Mouse (Mus musculus) regulatory T cell (primary cell): Measurements from ENCODE around the gene Fam213b.

Experiments used
- in situ Hi-C: fragments of 300-600 bp; cut with MboI, MseI; formaldehyde crosslinking; loops from one replicate; pipeline ENCODE4 v1.15.1; 2025; ENCODE audit warnings: high pct_unique_total_duplicates

Fam213b gene

DNA sequence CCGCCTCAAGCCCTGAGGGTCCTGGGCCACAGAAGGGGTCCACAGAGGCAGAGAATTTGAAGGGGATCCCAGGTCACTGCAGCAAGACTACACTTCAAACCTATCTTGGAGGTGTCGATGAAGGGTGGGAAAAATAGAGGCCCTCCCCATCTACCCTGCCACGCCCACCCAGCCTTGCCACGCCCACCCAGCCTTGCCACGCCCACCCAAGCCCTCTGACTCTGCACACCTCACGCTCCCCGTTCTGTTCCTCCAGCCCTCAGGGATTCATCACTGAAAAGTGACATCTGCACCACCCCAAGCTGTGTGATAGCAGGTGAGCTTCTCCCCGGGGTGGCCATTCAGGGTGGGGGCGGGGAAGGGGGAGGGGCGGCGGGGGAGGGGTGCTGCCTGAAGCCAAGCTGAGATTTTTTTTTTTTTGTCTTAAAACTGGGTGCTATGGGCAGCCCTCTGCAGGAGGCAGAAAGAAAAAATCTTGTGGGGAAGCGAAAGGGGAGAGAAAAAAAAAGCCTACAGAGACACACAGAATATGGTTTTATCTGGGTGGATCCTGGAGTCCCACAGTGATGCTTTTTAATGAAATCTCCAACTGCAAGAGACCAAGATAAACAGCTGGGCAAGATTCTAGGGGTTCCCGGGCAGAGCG, 16.8 kb downstream of the Fam213b start:
- in situ Hi-C loops = loop anchor here (5.0 kb wide), 1 partner anchor 60 kb away; no protein-coding TSS in a partner anchor

DNA sequence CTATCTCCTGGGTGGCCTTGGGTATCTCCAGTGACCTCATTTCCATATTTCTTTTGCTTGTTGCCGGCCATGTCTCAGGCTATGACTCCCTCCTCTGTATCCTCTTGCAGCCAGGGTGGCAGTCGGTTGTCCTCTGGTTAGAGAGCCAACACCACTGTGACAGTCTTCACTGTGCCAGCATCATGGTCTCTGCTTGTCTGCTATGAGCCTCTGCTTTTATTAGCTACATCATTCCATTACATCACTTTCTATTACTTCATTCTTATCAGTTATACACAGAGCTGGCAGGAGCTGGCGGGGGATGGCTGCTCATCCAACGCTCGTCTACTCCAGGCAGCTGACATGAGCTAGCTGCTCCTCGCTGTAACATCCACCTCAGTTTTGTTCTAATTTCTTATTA, 18.2 kb downstream of the Fam213b start:
- in situ Hi-C loops = loop anchor here (5.0 kb wide), 1 partner anchor 62 kb away; no protein-coding TSS in a partner anchor

DNA sequence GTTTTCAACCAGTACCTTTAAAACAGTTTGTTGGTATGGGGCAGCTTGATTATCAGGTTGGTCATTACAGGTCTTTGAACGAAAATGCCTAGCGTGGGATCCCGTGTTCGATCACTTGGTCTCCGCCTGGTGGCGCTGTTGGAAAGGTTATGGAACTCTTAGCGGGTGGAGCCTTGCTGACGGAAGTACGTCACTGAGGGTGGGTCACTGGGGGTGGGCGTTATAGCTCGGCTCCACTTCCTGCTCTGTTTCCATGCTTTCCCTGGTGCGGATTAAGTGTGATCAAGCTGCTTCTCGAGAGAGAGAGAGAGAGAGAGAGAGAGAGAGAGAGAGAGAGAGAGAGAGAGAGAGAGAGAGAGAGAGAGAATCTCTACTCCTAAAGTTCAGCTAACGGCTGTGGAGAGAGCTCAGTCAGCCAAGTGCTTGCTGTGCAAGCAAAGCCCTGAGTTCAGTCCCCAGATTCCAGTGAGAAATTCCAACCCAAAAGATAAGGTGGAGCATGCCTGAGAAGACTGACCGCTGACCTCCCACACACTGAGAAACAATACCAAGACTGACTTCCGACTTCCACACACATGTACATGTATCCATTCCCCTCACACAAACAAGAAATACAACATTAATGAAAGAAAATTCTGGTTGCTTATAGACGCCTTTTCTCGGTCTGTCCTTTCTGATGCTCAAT, 20.9 kb downstream of the Fam213b start:
- in situ Hi-C loops = no loop called here

- in situ Hi-C loops = loop anchor here (5.0 kb wide), 1 partner anchor 56 kb away; no protein-coding TSS in a partner anchor
Observed at GRCm38 (mm10) chr4:154873186-154873585, 25.7 kb downstream of the Fam213b start.

DNA sequence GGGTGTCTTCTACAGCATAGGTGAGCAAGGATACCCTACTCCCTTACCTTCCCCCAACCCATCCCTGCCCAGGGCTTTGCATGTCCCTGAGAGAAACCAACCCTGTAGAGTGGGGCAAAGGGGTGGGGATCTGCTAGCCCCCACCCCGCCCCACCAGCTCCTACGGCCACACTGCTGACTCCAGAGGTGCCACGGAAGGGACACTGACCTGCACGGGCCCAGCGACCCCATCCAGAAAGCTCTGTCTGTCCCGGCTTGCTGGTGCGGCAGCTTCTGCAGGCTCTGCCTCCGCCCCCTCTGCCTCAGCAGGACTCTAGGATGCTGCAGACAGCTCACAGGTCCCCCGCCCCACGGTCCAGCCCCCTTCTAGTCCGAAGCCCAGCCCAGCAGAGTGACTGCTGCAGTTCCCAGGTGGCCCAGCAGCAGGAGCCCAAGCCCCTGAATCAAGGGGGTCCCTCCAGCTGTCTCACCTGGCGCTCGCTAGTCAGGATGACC, 27.1 kb downstream of the Fam213b start:
- in situ Hi-C loops = loop anchor here (5.0 kb wide), 1 partner anchor 55 kb away; no protein-coding TSS in a partner anchor

DNA sequence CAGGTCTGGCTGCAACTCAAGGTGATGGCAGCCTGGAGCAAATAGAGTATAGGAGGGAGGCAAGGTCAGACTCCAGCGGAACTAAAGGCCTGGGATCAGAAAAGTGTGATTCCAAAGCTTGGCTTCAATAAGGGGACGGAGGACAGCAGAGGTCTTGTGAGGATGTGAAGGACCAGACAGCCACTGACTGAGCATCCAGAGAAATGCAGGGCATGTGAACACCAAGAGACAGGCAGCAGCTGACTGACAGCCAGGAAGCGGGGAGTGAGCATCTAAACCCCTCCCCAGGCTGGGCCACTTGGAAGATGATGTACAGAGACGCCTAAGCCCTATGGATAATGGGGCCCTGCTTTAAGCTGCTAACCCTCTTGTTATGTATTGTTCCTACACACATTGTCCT, 28.2 kb downstream of the Fam213b start:
- in situ Hi-C loops = loop anchor here (5.0 kb wide), 1 partner anchor 53 kb away; no protein-coding TSS in a partner anchor

- in situ Hi-C loops = loop anchor here (5.0 kb wide), 1 partner anchor 193 kb away; no protein-coding TSS in a partner anchor
Observed at GRCm38 (mm10) chr4:154869440-154869839, 29.5 kb downstream of the Fam213b start, which contains the start of gene Mmel1. Mmel1 (plus strand) TSS chr4:154869585.

DNA sequence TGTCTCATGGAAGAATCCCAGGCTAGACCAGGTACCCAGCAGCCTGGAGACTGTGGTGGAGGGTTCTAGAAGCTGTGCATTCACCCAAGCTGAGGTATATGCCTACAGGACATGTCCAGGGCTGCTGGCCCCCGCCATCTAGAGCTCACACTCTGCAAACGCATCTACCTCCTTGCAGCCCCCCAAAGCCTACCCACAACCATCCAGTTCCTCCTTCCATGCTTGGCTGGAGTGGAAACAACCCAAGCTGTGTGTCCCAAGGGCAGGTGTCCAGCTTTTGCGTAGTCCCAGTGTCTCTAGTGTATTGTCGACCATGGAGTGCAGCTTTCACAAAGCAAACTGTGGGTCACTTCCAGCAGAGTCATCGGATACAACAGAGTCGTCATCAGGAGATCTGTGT, 31.7 kb downstream of the Fam213b start:
- in situ Hi-C loops = loop anchor here (5.0 kb wide), 1 partner anchor 195 kb away; no protein-coding TSS in a partner anchor

GRCm38 (mm10) chr4:154866391-154866790, 32.5 kb downstream of the Fam213b start:
- in situ Hi-C loops = loop anchor here (5.0 kb wide), 1 partner anchor 196 kb away; no protein-coding TSS in a partner anchor

- in situ Hi-C loops = loop anchor here (5.0 kb wide), 1 partner anchor 197 kb away; no protein-coding TSS in a partner anchor
Observed at GRCm38 (mm10) chr4:154864961-154865760, 33.8 kb downstream of the Fam213b start.

GRCm38 (mm10) chr4:154864271-154864771, 34.6 kb downstream of the Fam213b start:
- in situ Hi-C loops = no loop called here

DNA sequence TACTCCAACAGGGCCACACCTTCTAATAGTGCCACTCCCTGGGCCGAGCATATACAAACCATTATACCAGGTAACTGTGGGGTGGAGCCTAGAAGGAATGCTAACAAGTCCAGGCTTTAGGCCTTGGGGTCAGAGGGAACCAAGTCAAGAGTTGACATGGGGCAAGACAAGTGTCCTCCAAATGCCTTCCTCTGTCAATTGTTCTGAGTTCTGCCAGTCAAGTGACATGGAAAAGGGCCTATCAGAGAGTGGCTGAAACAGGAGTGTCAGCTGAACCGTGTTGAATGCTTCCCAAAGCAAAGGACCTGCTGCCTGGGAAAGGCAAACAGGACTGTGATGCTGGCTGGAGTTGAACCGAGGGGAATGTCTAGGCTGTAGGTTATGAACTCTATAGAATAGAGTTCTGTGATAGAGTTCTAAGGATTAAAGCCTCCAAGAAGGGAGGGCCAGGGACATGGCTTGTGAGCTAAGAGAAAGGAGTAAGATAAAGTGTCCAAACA, 35.4 kb downstream of the Fam213b start:
- in situ Hi-C loops = no loop called here

GRCm38 (mm10) chr4:154861967-154862366, 37.0 kb downstream of the Fam213b start:
- in situ Hi-C loops = no loop called here

DNA sequence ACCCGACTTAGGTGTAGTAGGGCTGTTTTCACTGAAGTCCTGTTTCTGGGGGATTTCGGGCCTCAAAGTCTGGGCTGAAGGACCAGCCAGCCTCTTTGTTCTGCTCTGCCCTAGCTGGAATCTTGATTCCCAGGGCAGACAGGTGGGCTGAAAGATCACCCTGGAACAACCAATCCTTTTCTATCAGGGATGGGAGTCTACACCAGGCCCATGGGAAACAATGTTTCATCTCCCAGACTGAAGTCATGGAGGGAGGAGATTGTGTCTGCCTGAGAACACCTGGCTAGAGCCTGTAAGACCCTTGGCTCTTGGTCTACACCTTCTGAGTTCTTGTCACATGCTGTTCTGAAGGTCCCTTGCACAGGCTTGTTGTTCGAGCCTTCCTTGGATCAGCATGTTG, 40.3 kb downstream of the Fam213b start:
- in situ Hi-C loops = no loop called here

GRCm38 (mm10) chr4:154857366-154858240, 41.3 kb downstream of the Fam213b start:
- in situ Hi-C loops = no loop called here

DNA sequence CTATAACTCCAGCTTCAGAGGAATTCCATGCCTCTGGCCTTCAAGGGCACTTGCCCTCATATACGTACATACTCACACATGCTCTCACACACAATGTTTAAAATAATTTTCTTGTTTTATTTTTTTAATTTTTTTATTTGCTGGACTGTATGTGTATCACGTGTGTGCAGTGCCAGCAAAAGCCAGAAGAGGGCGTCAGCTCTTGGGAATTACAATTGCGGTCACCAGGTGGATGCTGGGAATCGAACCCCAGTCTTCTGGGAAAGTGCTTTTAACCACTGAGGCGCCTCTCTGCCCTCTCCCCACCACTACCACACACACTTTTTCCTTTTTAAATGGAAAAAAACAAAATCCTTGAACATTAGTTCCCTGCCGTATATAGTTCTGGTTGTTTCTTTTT, 42.1 kb downstream of the Fam213b start:
- in situ Hi-C loops = no loop called here

DNA sequence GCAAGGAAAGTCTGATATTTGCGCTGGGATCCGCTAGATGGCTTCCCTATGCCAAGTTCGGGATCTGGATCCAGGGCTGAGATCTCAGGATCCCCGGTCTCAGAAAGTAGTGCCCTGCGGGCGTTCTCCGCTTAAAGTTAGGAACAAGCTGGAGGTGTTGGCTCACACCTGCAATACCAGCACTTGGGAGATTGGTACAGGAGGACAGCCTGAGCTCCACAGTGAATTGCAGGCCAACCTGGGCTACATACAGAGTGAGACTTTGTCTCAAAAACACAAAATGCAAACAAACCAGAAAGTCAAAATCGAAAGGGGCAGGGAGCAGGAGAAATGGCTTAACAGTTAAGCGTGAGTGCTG, 42.5 kb downstream of the Fam213b start:
- in situ Hi-C loops = no loop called here

GRCm38 (mm10) chr4:154855721-154856479, 43.0 kb downstream of the Fam213b start:
- in situ Hi-C loops = no loop called here

GRCm38 (mm10) chr4:154854676-154855345, 44.1 kb downstream of the Fam213b start:
- in situ Hi-C loops = no loop called here
